Mouse (Mus musculus) G1E (cell line): ENCODE measurements at regions not wholly inside any gene's neighbourhood (a gene's known extent, or its start where the extent isn't known, plus 50 kb on each side); places are given as distances from the start of the nearest gene placed in this dataset.

Experiments used
- CTCF ChIP-seq: IDR thresholded peaks from 2 replicates; pipeline ENCODE4 v1.5.1; 2012; ENCODE audit warnings: low read depth, low read length, inconsistent platforms, mixed read lengths
- GATA1 ChIP-seq: IDR thresholded peaks from 2 replicates; pipeline ENCODE4 v1.6.1; 2012; ENCODE audit warnings: borderline replicate concordance, low read length, inconsistent platforms, mixed read lengths
- GATA2 ChIP-seq: IDR thresholded peaks from 2 replicates; pipeline ENCODE4 v1.6.1; 2012; ENCODE audit warnings: low read depth, low read length, inconsistent platforms, borderline replicate concordance
- POLR2AphosphoS5 ChIP-seq: IDR thresholded peaks from 2 replicates; pipeline ENCODE4 v1.6.1; 2012; ENCODE audit warnings: low read depth, low read length, inconsistent platforms; ENCODE audit not compliant: insufficient replicate concordance
- TAL1 ChIP-seq: conservative IDR thresholded peaks from 2 replicates; pipeline ENCODE4 v1.6.1; 2012; ENCODE audit warnings: low read depth, low read length, inconsistent platforms, mixed read lengths

GRCm38 (mm10) chr14:104145395-104145794, 301.2 kb upstream of the Ednrb start:
- TF ChIP-seq GATA1 (no peak), TAL1 (no peak), CTCF (no peak), POLR2AphosphoS5 (no peak), GATA2 (no peak)
